Mouse (Mus musculus) monocyte, adult 5-6 weeks (primary cell): ENCODE data around the gene Bmyc. TPM values are rescaled to one million over a fixed set of nuclear protein-coding genes. Genes with fewer than 3 reads are reported as not detected.
"Not testable (repeated sequence)": the region's sequence is repeated elsewhere in the genome, so short reads cannot be mapped to it uniquely, and the experiment has no call there.

Experiments used
- ATAC-seq: fragments of 153-309, 156-312 bp; replicated peaks from 2 replicates; pipeline ENCODE4 v1.8.0; 2017; ENCODE audit warnings: mild to moderate bottlenecking; ENCODE audit not compliant: low TSS enrichment, insufficient number of reproducible peaks, severe bottlenecking, poor library complexity, low FRiP score
- total RNA-seq: library from RNA; stranded (forward); fragments of 200-1000, 200-491, 200-594 nt; gene quantifications from 3 replicates; pipeline ENCODE4 v1.2.3, GENCODE M21; 2017

The Bmyc gene
- total RNA-seq, result 1.5 to 4.4 TPM (median 3.9 TPM) in 3 replicates

DNA sequence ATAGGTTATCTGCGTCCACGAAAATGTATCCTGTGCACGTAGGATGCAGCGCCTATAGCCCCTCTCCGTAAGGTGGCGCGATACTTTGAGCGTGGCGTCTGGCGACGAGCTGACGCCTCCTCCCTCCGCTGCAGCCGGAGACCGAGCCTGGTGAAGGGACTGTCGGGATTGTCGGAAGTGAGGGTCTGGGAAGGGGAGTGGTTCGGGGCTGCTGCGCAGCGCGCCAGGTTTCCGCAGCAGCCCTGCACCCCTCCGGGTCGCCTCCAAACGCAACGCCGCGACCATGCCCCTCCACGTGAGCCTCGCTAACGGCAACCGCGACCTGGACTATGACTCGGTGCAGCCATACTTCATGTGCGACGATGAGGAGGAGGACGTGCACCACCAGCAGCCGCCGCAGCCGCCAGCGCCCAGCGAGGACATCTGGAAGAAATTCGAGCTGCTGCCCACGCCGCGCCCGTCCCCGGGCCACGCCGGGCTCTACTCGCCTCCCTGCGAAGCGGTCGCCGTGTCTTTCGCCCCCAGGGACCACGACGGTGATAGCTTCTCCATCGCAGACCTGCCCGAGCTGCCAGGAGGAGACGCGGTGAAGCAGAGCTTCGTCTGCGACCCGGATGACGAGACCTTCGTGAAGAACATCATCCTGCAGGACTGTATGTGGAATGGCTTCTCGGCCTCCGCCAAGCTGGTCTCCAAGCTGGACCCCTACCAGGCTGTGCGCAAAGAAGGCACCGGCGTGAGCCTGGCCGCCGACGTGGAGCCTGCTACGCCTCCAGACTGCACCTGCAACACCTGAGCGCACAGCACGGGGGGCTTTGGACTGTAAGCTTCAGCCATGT is at the start of gene Bmyc:
TSS of gene Bmyc (plus strand) at position 97 of the 839 bp plus-strand sequence.
- peak; percentile 73 for ATAC-seq

GRCm38 (mm10) chr2:25657246-25657645 is 49.3 kb upstream of the Bmyc start:
- no peak for ATAC-seq

DNA sequence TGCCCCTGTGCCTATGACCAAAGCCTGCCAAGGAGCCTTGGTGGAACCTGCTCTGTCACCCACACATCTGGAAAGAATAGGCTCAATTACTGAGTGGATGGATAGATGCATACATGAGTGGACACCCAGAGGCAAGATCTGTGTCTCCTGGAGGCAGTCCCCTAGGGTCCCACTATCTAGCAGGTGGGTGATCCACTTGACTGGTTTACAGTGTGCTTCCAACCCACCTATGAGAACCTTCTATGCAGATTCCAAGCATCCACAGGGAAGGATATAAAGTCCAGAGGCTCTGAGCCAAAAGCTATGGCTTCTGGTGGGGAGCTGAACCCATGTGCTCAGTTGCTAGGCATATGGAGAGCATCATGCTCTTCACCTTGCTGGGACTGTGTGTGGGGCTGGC is 48.9 kb upstream of the Bmyc start, which contains the start of gene Lcn5:
TSS of gene Lcn5 (plus strand) at position 301 of the 400 bp plus-strand sequence.
- no peak for ATAC-seq

GRCm38 (mm10) chr2:25660279-25660678 is 46.3 kb upstream of the Bmyc start:
- no peak for ATAC-seq

GRCm38 (mm10) chr2:25661245-25661970 is 45.1 kb upstream of the Bmyc start:
- ATAC-seq, result no peak

GRCm38 (mm10) chr2:25663511-25663910 is 43.0 kb upstream of the Bmyc start:
- no peak for ATAC-seq

- ATAC-seq, result no peak
Observed at GRCm38 (mm10) chr2:25664125-25664524, 42.4 kb upstream of the Bmyc start.

DNA sequence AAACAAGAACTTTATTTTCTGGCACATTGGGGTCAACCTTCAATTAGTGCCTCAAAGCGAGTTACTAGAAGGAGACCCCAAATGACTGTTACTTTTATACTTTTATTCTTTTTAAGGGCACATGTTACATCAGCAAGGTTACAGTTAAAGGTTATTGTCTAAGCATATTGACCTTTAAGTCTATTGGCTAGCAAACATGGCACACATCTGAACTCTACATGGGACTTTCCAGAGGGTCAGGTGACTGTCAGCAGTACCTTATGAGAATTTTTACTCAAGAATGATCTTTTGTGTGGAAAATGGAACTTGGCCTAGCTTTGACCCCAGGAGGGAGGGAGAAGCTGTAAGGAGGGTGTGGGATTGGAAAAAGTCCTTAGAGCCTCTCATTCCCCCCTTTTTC is 40.0 kb upstream of the Bmyc start:
- no peak for ATAC-seq

DNA sequence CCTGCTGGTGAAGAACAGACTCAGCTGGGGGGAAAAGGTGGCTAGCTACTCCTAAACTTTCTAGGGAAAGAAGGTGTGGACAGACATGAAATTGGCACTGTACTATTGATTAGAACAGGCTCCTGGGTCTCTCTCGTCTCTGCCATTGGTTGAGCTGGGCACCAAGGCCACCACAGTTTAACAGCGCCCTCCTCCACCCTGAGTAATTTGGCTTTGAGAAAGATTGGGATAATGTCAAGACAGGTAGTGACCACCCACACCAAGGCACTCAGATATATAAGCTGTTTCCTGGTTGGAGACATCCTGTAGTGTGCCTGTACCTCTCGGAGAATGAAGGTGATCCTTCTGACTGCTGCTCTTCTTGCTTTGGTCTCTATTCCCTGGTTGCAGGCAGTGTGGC is 30.1 kb upstream of the Bmyc start, which contains the start of gene Lcn6:
TSS of gene Lcn6 (plus strand) at position 301 of the 400 bp plus-strand sequence.
- ATAC-seq, result no peak

DNA sequence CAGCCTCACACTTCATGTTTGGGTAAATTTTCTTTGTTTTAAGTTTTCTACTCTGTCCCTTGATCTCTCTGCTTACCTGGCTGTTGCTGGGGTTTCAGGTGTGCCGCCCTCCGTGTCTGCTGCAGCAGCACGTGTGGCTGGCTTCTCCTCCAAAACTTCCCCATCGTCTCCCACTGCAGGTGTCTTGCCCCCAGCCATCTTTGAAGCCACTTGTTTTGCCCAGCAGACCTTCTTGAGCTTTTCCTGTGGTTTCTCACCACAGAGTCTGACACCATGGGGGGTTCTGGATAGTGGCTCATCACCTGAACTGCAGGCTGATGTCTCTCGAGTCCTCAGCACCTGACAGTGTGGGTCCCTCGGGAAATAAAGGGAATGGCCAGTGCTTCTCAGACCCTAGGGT is 27.0 kb upstream of the Bmyc start:
- no peak for ATAC-seq

DNA sequence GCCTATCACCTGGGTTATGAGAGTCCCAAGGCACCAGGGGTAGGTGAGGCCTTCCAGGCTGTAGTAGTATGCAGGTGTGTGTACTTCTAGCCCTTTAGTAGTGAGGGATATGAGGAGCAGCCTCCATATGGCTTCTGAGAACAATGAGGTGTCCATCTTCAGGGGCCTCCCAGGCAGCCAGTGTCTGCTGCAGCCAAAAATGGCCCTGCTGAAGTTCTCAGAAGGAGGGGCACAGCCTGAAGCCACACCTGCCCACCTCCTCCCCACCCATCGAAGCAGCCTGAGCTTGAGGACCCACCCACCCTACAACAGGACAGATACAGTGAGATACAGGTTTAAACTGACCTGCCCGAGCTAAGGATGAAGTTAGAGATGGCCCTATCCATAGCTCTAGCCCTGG is 24.1 kb upstream of the Bmyc start, which contains the start of gene Lcn10:
TSS of gene Lcn10 (plus strand) at position 301 of the 400 bp plus-strand sequence.
- no peak for ATAC-seq

DNA sequence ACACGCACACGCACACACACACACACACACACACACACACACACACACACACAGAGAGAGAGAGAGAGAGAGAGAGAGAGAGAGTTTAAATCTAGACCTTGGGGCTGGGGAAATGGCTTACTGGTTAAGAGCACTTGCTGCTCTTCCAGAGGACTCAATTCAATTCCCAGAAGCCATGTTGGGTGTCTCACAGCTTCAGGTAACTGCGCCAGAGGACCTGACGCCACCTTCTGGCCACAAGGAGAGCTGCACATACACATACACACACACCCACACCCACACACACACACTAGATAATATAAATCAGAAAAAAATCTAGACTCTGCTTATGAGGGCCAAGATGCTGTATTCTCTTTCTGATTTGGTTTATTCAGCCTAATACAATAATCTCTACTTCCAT is 19.6 kb upstream of the Bmyc start:
- ATAC-seq, result no peak

GRCm38 (mm10) chr2:25694605-25695004 is 11.9 kb upstream of the Bmyc start:
- ATAC-seq, result peak; percentile 78; the same call in 1 of the 2 replicates

- ATAC-seq, result no peak
Observed at GRCm38 (mm10) chr2:25696951-25697350, 9.6 kb upstream of the Bmyc start.

- no peak for ATAC-seq
Observed at GRCm38 (mm10) chr2:25698696-25699095, 7.8 kb upstream of the Bmyc start.

DNA sequence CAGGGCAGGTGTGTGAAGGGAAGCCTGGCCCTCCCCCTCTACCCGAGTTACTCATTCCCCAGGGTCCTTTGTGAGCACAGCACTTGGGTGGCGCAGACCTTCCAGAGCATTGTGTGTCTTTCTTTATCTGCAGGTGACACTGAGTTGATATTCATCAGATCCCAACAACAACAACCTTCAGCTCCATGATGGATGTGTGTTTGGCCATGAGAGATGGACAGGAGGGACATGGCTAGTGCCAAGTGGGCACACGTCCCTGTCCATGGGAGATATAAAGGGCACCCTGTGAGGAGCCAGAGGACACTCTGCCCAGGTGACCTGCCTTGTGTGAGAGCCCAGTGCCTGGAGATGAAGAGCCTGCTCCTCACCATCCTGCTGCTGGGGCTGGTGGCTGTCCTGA is 6.8 kb upstream of the Bmyc start, which contains the start of gene Obp2a:
TSS of gene Obp2a (plus strand) at position 301 of the 400 bp plus-strand sequence.
- ATAC-seq, result not testable (repeated sequence)

GRCm38 (mm10) chr2:25701001-25701400 is 5.5 kb upstream of the Bmyc start:
- ATAC-seq, result no peak

GRCm38 (mm10) chr2:25703706-25704105 is 2.8 kb upstream of the Bmyc start:
- no peak for ATAC-seq

- peak; percentile 40; the same call in 1 of the 2 replicates for ATAC-seq
Observed at GRCm38 (mm10) chr2:25708121-25708520, 1.6 kb downstream of the Bmyc start.
